Mouse (Mus musculus) heart, embryonic 14.5 days (tissue): Measurements from ENCODE around the gene Camta1. TPM values are rescaled to one million over a fixed set of nuclear protein-coding genes. Genes with fewer than 3 reads are reported as not detected.

Experiments used
- ATAC-seq: fragments of 200-750 bp; cut with Nextera tagmentation; 2 replicates; pipeline ENCODE4 v1.8.0; 2017; ENCODE audit warnings: low read depth, moderate TSS enrichment; ENCODE audit not compliant: insufficient number of reproducible peaks, insufficient read depth, low FRiP score
- H3K27ac ChIP-seq, 2 experiments: fragments of 200-500 bp in 1 of 2; fragments of 300-500 bp in 1 of 2; sonication (generic) in 1 of 2; replicated peaks in 1 of 2; 2 replicates each; pipeline ENCODE4 v1.5.1; 2012 to 2014; ENCODE audit warnings: low read depth in 2 of 2, low read length in 2 of 2, control low read depth in 1 of 2, mild to moderate bottlenecking in 1 of 2, mixed read lengths in 1 of 2; ENCODE audit not compliant: control insufficient read depth in 1 of 2, insufficient read depth in 1 of 2
- H3K27me3 ChIP-seq: fragments of 300-500 bp; sonication (generic); 2 replicates; pipeline ENCODE4 v1.6.1; 2014; ENCODE audit warnings: mild to moderate bottlenecking, low read length, control low read depth; ENCODE audit not compliant: control insufficient read depth, insufficient read depth
- H3K36me3 ChIP-seq: fragments of 300-500 bp; sonication (generic); 2 replicates; pipeline ENCODE4 v1.6.1; 2014; ENCODE audit warnings: mild to moderate bottlenecking, control low read depth, low read length, mixed read lengths; ENCODE audit not compliant: control insufficient read depth, insufficient read depth
- H3K4me1 ChIP-seq, 2 experiments: fragments of 200-500 bp in 1 of 2; fragments of 300-500 bp in 1 of 2; sonication (generic) in 1 of 2; 2 replicates each; pipeline ENCODE4 v1.6.1; 2012 to 2014; ENCODE audit warnings: low read length in 2 of 2, control low read depth in 1 of 2, mixed read lengths in 1 of 2; ENCODE audit not compliant: control insufficient read depth in 2 of 2, insufficient read depth in 2 of 2
- H3K4me2 ChIP-seq: fragments of 300-500 bp; sonication (generic); 2 replicates; pipeline ENCODE4 v1.6.1; 2014; ENCODE audit warnings: mild to moderate bottlenecking, low read length
- H3K4me3 ChIP-seq, 2 experiments: fragments of 200-500 bp in 1 of 2; fragments of 300-500 bp in 1 of 2; sonication (generic) in 1 of 2; 2 replicates each; pipeline ENCODE4 v1.5.1; 2012 to 2014; ENCODE audit warnings: low read length in 2 of 2, mild to moderate bottlenecking in 2 of 2, control low read depth in 1 of 2, low read depth in 1 of 2, moderate library complexity in 1 of 2; ENCODE audit not compliant: control insufficient read depth in 1 of 2, insufficient read depth in 1 of 2
- H3K9ac ChIP-seq: fragments of 300-500 bp; sonication (generic); 2 replicates; pipeline ENCODE4 v1.6.1; 2014; ENCODE audit warnings: mild to moderate bottlenecking, low read length
- H3K9me3 ChIP-seq: fragments of 300-500 bp; sonication (generic); 2 replicates; pipeline ENCODE4 v1.6.1; 2016; ENCODE audit warnings: low read length, control low read depth; ENCODE audit not compliant: control insufficient read depth
- WGBS: fragments of 180-500 bp; shearing (Covaris S2); extraction: QIAGEN DNeasy Blood & Tissue Kit; methylation state at CpG from one replicate; pipeline ENCODE4 v1.1.7; 2014; 5-methylcytosine and 5-hydroxymethylcytosine counted together
- polyA plus RNA-seq: library from polyadenylated mRNA; unstranded; fragments of >200 nt; fragmentation: Nextera tagmentation; extraction: Ambion mirVana; gene quantifications from 2 replicates; pipeline ENCODE4 v1.2.1, GENCODE M21; 2014

Camta1 gene
- polyA plus RNA-seq, 1 experiment from 2014 or later: 150 TPM

DNA sequence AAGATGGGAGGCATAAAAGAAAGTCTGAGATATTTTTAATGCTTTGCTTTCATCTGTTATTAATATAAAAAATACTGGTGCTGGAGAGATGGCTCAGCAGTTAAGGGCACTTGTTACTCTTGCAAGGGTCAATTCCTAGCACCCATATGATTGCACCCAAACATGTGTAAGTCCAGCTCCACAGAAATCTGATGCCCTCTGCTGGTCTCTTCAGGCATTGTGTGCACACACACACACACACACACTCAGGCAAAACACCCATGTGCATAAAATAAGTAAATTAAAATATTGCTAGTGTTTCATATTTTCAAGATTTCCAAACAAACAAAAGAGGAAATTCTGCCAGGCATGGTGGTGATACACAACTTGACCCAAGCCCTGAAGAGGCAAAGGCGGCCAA lies 774.3 kb downstream of the Camta1 start:
- peaks cover 31 to 58% of the 10 kb centered on the region in 2 experiments for H3K4me1 ChIP-seq
- WGBS: 94% methylated on average over 1 of the region's 1 CpGs
- no peaks in the 10 kb centered on the region for H3K9me3 ChIP-seq
- H3K27me3 ChIP-seq: no peaks in the 10 kb centered on the region
- no peak overlapping the region for H3K27ac ChIP-seq
- H3K36me3 ChIP-seq: peaks cover 55% of the 10 kb centered on the region
- no peak for ATAC-seq
- no peak overlapping the region for H3K9ac ChIP-seq
- H3K4me2 ChIP-seq: no peak overlapping the region
- no peak overlapping the region for H3K4me3 ChIP-seq

- 32% methylated on average over 5 of the region's 5 CpGs for WGBS
- H3K4me3 ChIP-seq: no peak overlapping the region
- H3K27ac ChIP-seq: peak overlapping the region; percentile 85 to 96
- peak overlapping the region; percentile 39 for H3K9ac ChIP-seq
- 0 out of 2 replicates have a peak overlapping the region, but pooled peaks have one; percentile 11 for H3K4me2 ChIP-seq
- H3K27me3 ChIP-seq: no peaks in the 10 kb centered on the region
- peaks cover 15 to 28% of the 10 kb centered on the region in 2 experiments for H3K4me1 ChIP-seq
- peak; percentile 31 for ATAC-seq
- no peaks in the 10 kb centered on the region for H3K9me3 ChIP-seq
- H3K36me3 ChIP-seq: peaks cover 95% of the 10 kb centered on the region
Measured at GRCm38 (mm10) chr4:151083027-151083426, 778.6 kb downstream of the Camta1 start.

GRCm38 (mm10) chr4:151081977-151082376 lies 779.7 kb downstream of the Camta1 start:
- H3K4me2 ChIP-seq: no peak overlapping the region
- no peaks in the 10 kb centered on the region for H3K27me3 ChIP-seq
- ATAC-seq: no peak
- H3K36me3 ChIP-seq: peaks cover 95% of the 10 kb centered on the region
- 91% methylated on average over 13 of the region's 13 CpGs for WGBS
- no peak overlapping the region for H3K9ac ChIP-seq
- H3K9me3 ChIP-seq: no peaks in the 10 kb centered on the region
- H3K4me1 ChIP-seq: peaks cover 15 to 28% of the 10 kb centered on the region in 2 experiments
- peak overlapping the region in 1 of 2 experiments; percentile 85; a peak in 3 of 4 replicates for H3K27ac ChIP-seq
- H3K4me3 ChIP-seq: no peak overlapping the region

DNA sequence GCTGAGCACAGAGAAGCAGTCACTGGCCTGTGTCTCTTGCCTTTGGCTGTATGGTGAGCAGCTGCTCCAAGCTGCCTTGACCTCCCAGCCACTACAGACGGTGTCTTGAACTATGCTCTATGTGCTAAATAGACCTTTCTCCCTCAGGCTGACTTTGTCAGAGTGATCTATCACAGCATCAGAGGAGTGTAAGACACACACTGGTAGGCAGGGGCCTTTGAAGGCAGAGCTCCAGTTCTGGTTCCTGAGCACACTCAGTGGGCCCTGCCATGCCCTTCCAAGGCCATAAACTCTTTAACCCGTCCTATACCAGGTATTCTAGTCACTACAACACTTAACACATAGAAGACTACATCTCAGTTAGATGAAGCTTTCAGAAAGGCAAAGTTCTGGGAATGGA lies 780.3 kb downstream of the Camta1 start:
- no peak for ATAC-seq
- peaks cover 96% of the 10 kb centered on the region for H3K36me3 ChIP-seq
- peaks cover 15 to 28% of the 10 kb centered on the region in 2 experiments for H3K4me1 ChIP-seq
- no peaks in the 10 kb centered on the region for H3K27me3 ChIP-seq
- no peak overlapping the region for H3K4me3 ChIP-seq
- WGBS: 81% methylated on average over 2 of the region's 2 CpGs
- no peaks in the 10 kb centered on the region for H3K9me3 ChIP-seq
- H3K27ac ChIP-seq: no peak overlapping the region
- no peak overlapping the region for H3K4me2 ChIP-seq
- no peak overlapping the region for H3K9ac ChIP-seq

DNA sequence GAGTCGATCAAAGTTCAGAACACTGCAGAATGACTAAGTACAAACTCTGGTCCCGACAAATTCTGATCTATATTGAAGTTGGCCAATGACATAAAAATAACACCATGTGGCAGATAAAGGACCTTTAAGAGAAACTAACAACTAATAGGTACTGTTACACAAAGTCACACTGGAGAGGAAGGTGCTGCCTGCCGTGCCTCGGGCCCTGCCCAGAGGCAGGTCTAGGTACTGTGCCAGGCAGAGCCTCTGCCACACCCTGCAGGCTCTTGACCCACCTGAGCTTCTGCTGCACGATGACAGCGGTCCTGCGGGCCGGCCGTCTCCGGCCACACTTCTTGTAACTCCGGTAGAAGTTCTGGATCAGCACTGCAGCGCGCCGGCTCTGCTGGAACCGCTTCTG lies 786.9 kb downstream of the Camta1 start:
- H3K27me3 ChIP-seq: no peaks in the 10 kb centered on the region
- no peak overlapping the region for H3K4me2 ChIP-seq
- no peak overlapping the region for H3K27ac ChIP-seq
- no peaks in the 10 kb centered on the region for H3K9me3 ChIP-seq
- peaks cover 96% of the 10 kb centered on the region for H3K36me3 ChIP-seq
- 0 out of 4 replicates have a peak, but pooled peaks cover 0 to 4% of the 10 kb centered on the region in 2 experiments for H3K4me1 ChIP-seq
- H3K9ac ChIP-seq: no peak overlapping the region
- WGBS: 89% methylated on average over 15 of the region's 15 CpGs
- no peak overlapping the region for H3K4me3 ChIP-seq
- no peak for ATAC-seq

DNA sequence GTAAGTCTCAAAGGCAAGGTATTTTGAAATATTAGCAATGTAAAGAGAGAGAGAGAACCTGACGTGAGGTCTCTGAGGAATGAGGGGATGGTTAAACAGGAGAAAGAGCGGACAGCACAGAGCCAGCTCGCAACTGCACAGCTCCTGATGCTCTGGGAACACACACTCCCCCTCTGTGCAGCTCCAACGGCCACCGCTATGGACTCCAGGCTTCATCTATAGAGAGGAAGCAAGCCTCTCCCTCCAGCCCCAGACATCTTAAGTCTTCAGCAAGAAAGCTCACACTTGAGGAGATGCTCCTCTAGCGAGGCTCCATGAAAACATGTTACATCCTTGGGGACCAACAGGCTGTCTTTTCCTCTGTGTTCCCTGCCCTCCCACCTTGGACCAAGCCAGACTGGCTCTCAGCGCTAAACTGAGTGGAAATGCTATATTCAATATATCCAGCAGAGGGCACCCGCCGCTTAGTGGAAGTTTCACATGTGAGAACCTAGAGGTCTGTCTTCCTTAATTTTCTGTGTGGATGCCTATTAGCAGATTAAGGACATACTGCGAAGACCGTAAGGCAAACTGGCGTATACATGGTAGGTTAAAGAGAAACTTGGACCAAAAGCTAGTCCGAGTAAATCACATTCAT lies 788.5 kb downstream of the Camta1 start:
- Histone ChIP-seq H3K4me1 (0 out of 4 replicates have a peak, but pooled peaks cover 0 to 4% of the 10 kb centered on the region in 2 experiments), H3K27ac (no peak overlapping the region), H3K36me3 (peaks cover 89% of the 10 kb centered on the region), H3K4me3 (no peak overlapping the region), H3K4me2 (no peak overlapping the region), H3K9ac (no peak overlapping the region), H3K9me3 (no peaks in the 10 kb centered on the region), H3K27me3 (no peaks in the 10 kb centered on the region)
- 48% methylated on average over 13 of the region's 13 CpGs for WGBS
- ATAC-seq: no peak

- no peaks in the 10 kb centered on the region for H3K27me3 ChIP-seq
- H3K4me2 ChIP-seq: no peak overlapping the region
- H3K4me3 ChIP-seq: no peak overlapping the region
- 0 out of 4 replicates have a peak, but pooled peaks cover 0 to 4% of the 10 kb centered on the region in 2 experiments for H3K4me1 ChIP-seq
- no peak overlapping the region for H3K27ac ChIP-seq
- no peak overlapping the region for H3K9ac ChIP-seq
- no peaks in the 10 kb centered on the region for H3K9me3 ChIP-seq
- no peak for ATAC-seq
- H3K36me3 ChIP-seq: peaks cover 88% of the 10 kb centered on the region
- 84% methylated on average over 7 of the region's 7 CpGs for WGBS
Measured at GRCm38 (mm10) chr4:151070962-151071361, 790.7 kb downstream of the Camta1 start.

DNA sequence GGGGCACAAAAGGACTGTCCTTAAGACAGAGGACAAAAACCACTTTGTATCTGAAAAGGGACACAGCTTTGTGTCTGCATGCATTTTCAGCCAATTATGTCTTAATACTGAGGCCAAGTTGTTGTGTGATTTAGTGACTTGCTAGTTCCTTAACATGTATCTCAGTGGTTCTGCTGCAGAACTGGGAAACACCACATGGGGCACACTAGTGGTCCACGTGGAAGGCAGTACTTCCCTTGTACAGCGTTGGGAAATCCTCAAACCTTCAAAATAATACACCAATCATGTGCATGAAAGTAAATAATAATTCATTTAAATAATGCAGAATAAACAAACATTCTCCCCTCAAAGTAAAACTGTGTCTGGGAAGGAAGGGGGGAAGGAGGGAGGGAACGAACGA lies 792.9 kb downstream of the Camta1 start:
- no peak overlapping the region for H3K4me3 ChIP-seq
- no peaks in the 10 kb centered on the region for H3K9me3 ChIP-seq
- H3K27ac ChIP-seq: no peak overlapping the region
- no peaks in the 10 kb centered on the region for H3K27me3 ChIP-seq
- H3K9ac ChIP-seq: no peak overlapping the region
- no peak overlapping the region for H3K4me2 ChIP-seq
- H3K36me3 ChIP-seq: peaks cover 74% of the 10 kb centered on the region
- no peaks in the 10 kb centered on the region for H3K4me1 ChIP-seq
- WGBS: 62% methylated on average over 4 of the region's 4 CpGs
- no peak for ATAC-seq
